Mouse (Mus musculus) thymus, postnatal 36 days (tissue): ENCODE data around the gene Fam129b.

Experiments used
- DNase-seq, 2 experiments: peaks; one replicate each; pipeline ENCODE4 v3.0.0; 2022; ENCODE audit warnings: mixed read lengths in 2 of 2

Gene Fam129b

GRCm38 (mm10) chr2:32894097-32894496 is 18.2 kb downstream of the Fam129b start:
- no peak for DNase-seq

- DNase-seq, result no peak
These were observed 19.7 kb downstream of the Fam129b start for GRCm38 (mm10) chr2:32895606-32896106.

GRCm38 (mm10) chr2:32896507-32897147 is 20.7 kb downstream of the Fam129b start:
- no peak for DNase-seq

- no peak for DNase-seq
These were observed 23.1 kb downstream of the Fam129b start for GRCm38 (mm10) chr2:32898983-32899382.

- DNase-seq, result no peak
These were observed 26.2 kb downstream of the Fam129b start for GRCm38 (mm10) chr2:32902126-32902525.

- DNase-seq, result no peak
These were observed 27.6 kb downstream of the Fam129b start for GRCm38 (mm10) chr2:32903470-32903869.

GRCm38 (mm10) chr2:32904637-32905036 is 28.7 kb downstream of the Fam129b start:
- no peak for DNase-seq

GRCm38 (mm10) chr2:32905297-32905696 is 29.4 kb downstream of the Fam129b start:
- DNase-seq, result no peak

- no peak for DNase-seq
These were observed 31.5 kb downstream of the Fam129b start for GRCm38 (mm10) chr2:32907442-32907841.

- DNase-seq, result no peak
These were observed 32.4 kb downstream of the Fam129b start for GRCm38 (mm10) chr2:32908272-32908671.

GRCm38 (mm10) chr2:32908796-32909195 is 32.9 kb downstream of the Fam129b start:
- no peak for DNase-seq

- DNase-seq, result no peak
These were observed 35.8 kb downstream of the Fam129b start for GRCm38 (mm10) chr2:32911639-32912182.

GRCm38 (mm10) chr2:32912210-32912804 is 36.4 kb downstream of the Fam129b start:
- DNase-seq, result peak; percentile 69 to 75

GRCm38 (mm10) chr2:32914362-32914761 is 38.4 kb downstream of the Fam129b start:
- DNase-seq, result no peak

GRCm38 (mm10) chr2:32914896-32915295 is 39.0 kb downstream of the Fam129b start:
- no peak for DNase-seq

GRCm38 (mm10) chr2:32917526-32917925 is 41.6 kb downstream of the Fam129b start:
- DNase-seq, result peak in 1 of 2 experiments; percentile 30

GRCm38 (mm10) chr2:32918391-32918790 is 42.5 kb downstream of the Fam129b start:
- DNase-seq, result no peak

GRCm38 (mm10) chr2:32921235-32921634 is 45.3 kb downstream of the Fam129b start:
- no peak for DNase-seq

- DNase-seq, result no peak
These were observed 46.0 kb downstream of the Fam129b start for GRCm38 (mm10) chr2:32921801-32922380.

GRCm38 (mm10) chr2:32922564-32922963 is 46.6 kb downstream of the Fam129b start:
- no peak for DNase-seq

- no peak for DNase-seq
These were observed 47.8 kb downstream of the Fam129b start for GRCm38 (mm10) chr2:32923551-32924250.

- no peak for DNase-seq
These were observed 48.5 kb downstream of the Fam129b start for GRCm38 (mm10) chr2:32924306-32924844.
